Mouse (Mus musculus) liver, postnatal 0 days (tissue): ENCODE measurements around the gene Mcm10.

ENCODE experiments used
- CTCF ChIP-seq: sonication (generic); IDR thresholded peaks from 2 replicates; pipeline ENCODE4 v1.5.1; 2016; ENCODE audit warnings: antibody characterized with exemption, low read depth
- EP300 ChIP-seq: IDR thresholded peaks from 2 replicates; pipeline ENCODE4 v1.6.1; 2016; ENCODE audit warnings: antibody characterized with exemption, low read depth, mild to moderate bottlenecking

GRCm38 (mm10) chr2:5034801-5035200, 22.2 kb upstream of the Mcm10 start:
- TF ChIP-seq CTCF (no peak), EP300 (no peak)
